Mouse (Mus musculus) intestine, postnatal 0 days (tissue): ENCODE results near the gene Celf6. TPM values are rescaled to one million over a fixed set of nuclear protein-coding genes. Genes with fewer than 3 reads are reported as not detected.

Experiments used
- ATAC-seq: fragments of 200-750 bp; cut with Nextera tagmentation; 2 replicates; pipeline ENCODE4 v1.8.0; 2017; ENCODE audit warnings: mild to moderate bottlenecking, moderate TSS enrichment, moderate library complexity
- H3K27ac ChIP-seq: fragments of 300-500 bp; sonication (generic); 2 replicates; pipeline ENCODE4 v1.5.1; 2014; ENCODE audit warnings: mild to moderate bottlenecking, low read depth, low read length, moderate library complexity
- H3K27me3 ChIP-seq: fragments of 300-500 bp; sonication (generic); replicated peaks from 2 replicates; pipeline ENCODE4 v1.6.1; 2014; ENCODE audit warnings: low read length, mixed read lengths; ENCODE audit not compliant: control insufficient read depth, insufficient read depth
- H3K36me3 ChIP-seq: fragments of 300-500 bp; sonication (generic); 2 replicates; pipeline ENCODE4 v1.6.1; 2014; ENCODE audit warnings: mild to moderate bottlenecking, moderate library complexity; ENCODE audit not compliant: control insufficient read depth, insufficient read depth
- H3K4me1 ChIP-seq: fragments of 300-500 bp; sonication (generic); replicated peaks from 2 replicates; pipeline ENCODE4 v1.6.1; 2014; ENCODE audit warnings: antibody characterized with exemption, low read length, mixed read lengths; ENCODE audit not compliant: control insufficient read depth, insufficient read depth
- H3K4me2 ChIP-seq: fragments of 300-500 bp; sonication (generic); replicated peaks from 2 replicates; pipeline ENCODE4 v1.6.1; 2014; ENCODE audit warnings: low read depth, mild to moderate bottlenecking, moderate library complexity
- H3K4me3 ChIP-seq: fragments of 300-500 bp; sonication (generic); 2 replicates; pipeline ENCODE4 v1.5.1; 2014; ENCODE audit warnings: low read depth, low read length
- H3K9ac ChIP-seq: fragments of 300-500 bp; sonication (generic); 2 replicates; pipeline ENCODE4 v1.6.1; 2014; ENCODE audit warnings: mild to moderate bottlenecking, low read depth, low read length
- H3K9me3 ChIP-seq: fragments of 300-500 bp; sonication (generic); 2 replicates; pipeline ENCODE4 v1.6.1; 2016; ENCODE audit warnings: mixed run types; ENCODE audit not compliant: control insufficient read depth
- CTCF ChIP-seq: sonication (generic); IDR thresholded peaks from 2 replicates; pipeline ENCODE4 v1.5.1; 2016; ENCODE audit warnings: low read depth, mild to moderate bottlenecking, control low read depth, antibody characterized with exemption, moderate library complexity
- WGBS: fragments of 180-500 bp; shearing (Covaris S2); extraction: QIAGEN DNeasy Blood & Tissue Kit; methylation state at CpG from one replicate; pipeline ENCODE4 v1.1.7; 2014; 5-methylcytosine and 5-hydroxymethylcytosine counted together
- polyA plus RNA-seq: library from polyadenylated mRNA; unstranded; fragments of >200 nt; fragmentation: Nextera tagmentation; extraction: Ambion mirVana; gene quantifications from 2 replicates; pipeline ENCODE4 v1.2.1, GENCODE M21; 2015

The Celf6 gene
- polyA plus RNA-seq, 1 experiment from 2014 or later, result 2.2 TPM

GRCm38 (mm10) chr9:59571852-59572251, 5.9 kb upstream of the Celf6 start:
- H3K4me1 ChIP-seq, result no peaks in the 10 kb centered on the region
- H3K27ac ChIP-seq, result no peak overlapping the region
- no peak for TF ChIP-seq CTCF
- H3K4me3 ChIP-seq, result no peak overlapping the region
- no peak overlapping the region for H3K9ac ChIP-seq
- WGBS, result 58% methylated on average over 2 of the region's 2 CpGs
- H3K4me2 ChIP-seq, result no peak overlapping the region
- H3K27me3 ChIP-seq, result peaks cover 8% of the 10 kb centered on the region
- ATAC-seq, result no peak
- no peaks in the 10 kb centered on the region for H3K36me3 ChIP-seq
- no peaks in the 10 kb centered on the region for H3K9me3 ChIP-seq

DNA sequence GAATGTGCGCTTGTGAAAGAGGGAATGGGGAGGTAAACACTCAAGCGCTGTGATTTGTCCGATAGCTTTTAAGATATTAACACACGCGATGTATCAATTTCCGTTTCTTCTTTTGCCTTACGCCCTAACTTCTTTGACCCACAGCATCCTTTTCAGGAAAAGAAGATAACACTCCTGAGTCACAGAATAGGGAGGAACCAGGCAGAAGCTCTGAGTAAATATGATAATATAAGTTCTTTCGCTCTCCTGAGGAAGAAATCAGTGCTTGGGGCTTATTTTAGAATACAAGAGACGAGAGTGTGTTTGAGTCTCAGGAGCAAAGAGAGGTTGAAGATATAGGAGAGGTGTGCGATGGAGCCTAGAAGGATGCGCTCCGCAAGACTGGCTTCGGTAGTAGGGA, 316 bp upstream of the Celf6 start:
- peak overlapping the region; percentile 42 for H3K4me3 ChIP-seq
- H3K9ac ChIP-seq, result peak overlapping the region; percentile 17; the same call in 1 of the 2 replicates
- WGBS, result 11% methylated on average over 13 of the region's 13 CpGs
- ATAC-seq, result no peak
- H3K36me3 ChIP-seq, result no peaks in the 10 kb centered on the region
- peak overlapping the region; percentile 84 for H3K4me2 ChIP-seq
- 0 out of 2 replicates have a peak, but pooled peaks cover 5% of the 10 kb centered on the region for H3K4me1 ChIP-seq
- H3K27ac ChIP-seq, result no peak overlapping the region
- TF ChIP-seq CTCF, result no peak
- H3K9me3 ChIP-seq, result no peaks in the 10 kb centered on the region
- H3K27me3 ChIP-seq, result peaks cover 17% of the 10 kb centered on the region

GRCm38 (mm10) chr9:59578505-59578867, 769 bp downstream of the Celf6 start:
- no peaks in the 10 kb centered on the region for H3K36me3 ChIP-seq
- under 1% methylated on average over 20 of the region's 20 CpGs for WGBS
- H3K9me3 ChIP-seq, result no peaks in the 10 kb centered on the region
- H3K4me3 ChIP-seq, result peak overlapping the region; percentile 42
- ATAC-seq, result no peak; the same call in 1 of the 2 replicates
- H3K4me1 ChIP-seq, result 0 out of 2 replicates have a peak, but pooled peaks cover 5% of the 10 kb centered on the region
- H3K27me3 ChIP-seq, result peaks cover 17% of the 10 kb centered on the region
- no peak overlapping the region for H3K9ac ChIP-seq
- no peak overlapping the region for H3K27ac ChIP-seq
- H3K4me2 ChIP-seq, result peak overlapping the region; percentile 84
- TF ChIP-seq CTCF, result no peak

- no peaks in the 10 kb centered on the region for H3K36me3 ChIP-seq
- WGBS, result 2% methylated on average over 13 of the region's 13 CpGs
- no peak overlapping the region for H3K9ac ChIP-seq
- no peak overlapping the region for H3K27ac ChIP-seq
- H3K27me3 ChIP-seq, result 0 out of 2 replicates have a peak, but pooled peaks cover 2% of the 10 kb centered on the region
- no peaks in the 10 kb centered on the region for H3K4me1 ChIP-seq
- peak; percentile 89 for TF ChIP-seq CTCF
- H3K9me3 ChIP-seq, result no peaks in the 10 kb centered on the region
- peak overlapping the region; percentile 16; the same call in 1 of the 2 replicates for H3K4me3 ChIP-seq
- ATAC-seq, result peak; percentile 69; the same call in 1 of the 2 replicates
- H3K4me2 ChIP-seq, result peak overlapping the region; percentile 49
Measured at GRCm38 (mm10) chr9:59584871-59585308, 7.2 kb downstream of the Celf6 start.

GRCm38 (mm10) chr9:59588252-59588651, 10.5 kb downstream of the Celf6 start:
- 62% methylated on average over 5 of the region's 5 CpGs for WGBS

GRCm38 (mm10) chr9:59588710-59589671, 11.3 kb downstream of the Celf6 start:
- no peaks in the 10 kb centered on the region for H3K36me3 ChIP-seq
- H3K4me1 ChIP-seq, result no peaks in the 10 kb centered on the region
- no peak overlapping the region for H3K27ac ChIP-seq
- no peak for TF ChIP-seq CTCF
- no peak for ATAC-seq
- H3K9ac ChIP-seq, result no peak overlapping the region
- 0 out of 2 replicates have a peak, but pooled peaks cover 1% of the 10 kb centered on the region for H3K27me3 ChIP-seq
- no peaks in the 10 kb centered on the region for H3K9me3 ChIP-seq
- 47% methylated on average over 12 of the region's 12 CpGs for WGBS
- no peak overlapping the region for H3K4me2 ChIP-seq
- no peak overlapping the region for H3K4me3 ChIP-seq

More at GRCm38 (mm10) chr9:59588252-59588651, 10.5 kb downstream of the Celf6 start:
- Histone ChIP-seq H3K27ac (no peak overlapping the region), H3K36me3 (no peaks in the 10 kb centered on the region), H3K27me3 (0 out of 2 replicates have a peak, but pooled peaks cover 2% of the 10 kb centered on the region), H3K9ac (no peak overlapping the region), H3K4me3 (no peak overlapping the region), H3K9me3 (no peaks in the 10 kb centered on the region), H3K4me2 (no peak overlapping the region), H3K4me1 (no peaks in the 10 kb centered on the region)
- TF ChIP-seq CTCF, result no peak
- ATAC-seq, result no peak
